Mouse (Mus musculus) embryonic facial prominence, embryonic 11.5 days (tissue): ENCODE results near the gene Mrps17. TPM values are rescaled to one million over a fixed set of nuclear protein-coding genes. Genes with fewer than 3 reads are reported as not detected.
"Not testable (repeated sequence)": the region's sequence is repeated elsewhere in the genome, so short reads cannot be mapped to it uniquely, and the experiment has no call there.

Source experiments
- ATAC-seq: fragments of 200-750 bp; cut with Nextera tagmentation; replicated peaks from 2 replicates; pipeline ENCODE4 v1.8.0; 2017; ENCODE audit warnings: low read depth; ENCODE audit not compliant: insufficient number of reproducible peaks, low FRiP score, low TSS enrichment
- DNase-seq: peaks from one replicate; pipeline ENCODE4 v3.0.0-alpha.2; 2015; ENCODE audit warnings: low spot score
- H3K27ac ChIP-seq: fragments of 300-500 bp; sonication (generic); replicated peaks from 2 replicates; pipeline ENCODE4 v1.5.1; 2014; ENCODE audit warnings: mild to moderate bottlenecking, low read depth, low read length, control low read depth
- H3K27me3 ChIP-seq: fragments of 300-500 bp; sonication (generic); 2 replicates; pipeline ENCODE4 v1.6.1; 2014; ENCODE audit warnings: mild to moderate bottlenecking, low read length, moderate library complexity, mixed read lengths; ENCODE audit not compliant: control insufficient read depth, insufficient read depth
- H3K36me3 ChIP-seq: fragments of 300-500 bp; sonication (generic); replicated peaks from 2 replicates; pipeline ENCODE4 v1.6.1; 2014; ENCODE audit warnings: low read depth, mild to moderate bottlenecking, low read length, moderate library complexity, mixed read lengths; ENCODE audit not compliant: control insufficient read depth, insufficient read depth
- H3K4me1 ChIP-seq: fragments of 300-500 bp; sonication (generic); 2 replicates; pipeline ENCODE4 v1.6.1; 2014; ENCODE audit warnings: low read length, mixed read lengths; ENCODE audit not compliant: control insufficient read depth, insufficient read depth
- H3K4me2 ChIP-seq: fragments of 300-500 bp; sonication (generic); 2 replicates; pipeline ENCODE4 v1.6.1; 2014; ENCODE audit warnings: low read depth, mild to moderate bottlenecking, control low read depth, low read length, moderate library complexity
- H3K4me3 ChIP-seq: fragments of 300-500 bp; sonication (generic); 2 replicates; pipeline ENCODE4 v1.5.1; 2014; ENCODE audit warnings: low read depth, low read length, control low read depth
- H3K9ac ChIP-seq: fragments of 300-500 bp; sonication (generic); replicated peaks from 2 replicates; pipeline ENCODE4 v1.6.1; 2014; ENCODE audit warnings: mild to moderate bottlenecking, control low read depth, low read length
- H3K9me3 ChIP-seq: fragments of 300-500 bp; sonication (generic); replicated peaks from 2 replicates; pipeline ENCODE4 v1.6.1; 2016; ENCODE audit warnings: mild to moderate bottlenecking, low read length, inconsistent platforms, mixed read lengths; ENCODE audit not compliant: control insufficient read depth
- WGBS: fragments of 180-500 bp; shearing (Covaris S2); extraction: QIAGEN DNeasy Blood & Tissue Kit; methylation state at CpG from one replicate; pipeline ENCODE4 v1.1.7; 2014; 5-methylcytosine and 5-hydroxymethylcytosine counted together
- polyA plus RNA-seq: library from polyadenylated mRNA; unstranded; fragments of >200 nt; fragmentation: Nextera tagmentation; extraction: Ambion mirVana; gene quantifications from 2 replicates; pipeline ENCODE4 v1.2.1, GENCODE M21; 2014

Mrps17 gene
- 204 and 216 TPM in 2 replicates for polyA plus RNA-seq

DNA sequence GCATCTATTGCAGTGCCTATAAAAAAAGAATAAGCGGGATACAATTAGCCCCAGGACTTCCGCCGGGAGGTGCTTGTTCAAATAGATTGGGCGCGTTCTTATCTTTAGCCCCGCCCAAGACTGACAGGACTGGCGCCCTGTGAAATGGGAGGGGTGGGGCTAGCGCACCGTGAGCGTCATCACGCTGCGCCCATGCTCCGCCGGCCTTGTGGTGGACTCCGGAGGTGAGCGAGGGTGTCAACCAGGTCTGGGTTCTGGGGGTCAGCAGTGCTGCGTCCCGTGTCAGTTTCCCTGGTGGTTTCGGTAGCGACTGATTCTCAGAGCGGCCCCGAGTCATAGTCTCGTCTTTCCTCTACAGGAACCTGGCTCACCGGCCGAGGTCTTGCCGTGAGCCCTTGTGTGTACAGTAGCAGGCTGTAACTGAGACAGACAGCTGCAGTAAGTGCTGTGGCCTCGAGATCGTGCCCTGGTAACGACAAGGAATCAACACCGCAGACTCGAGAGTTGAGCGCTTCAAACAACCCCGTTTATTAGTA lies at the start of gene Mrps17:
Gene Mrps17 (plus strand): TSS at position 172 of the 536 bp plus-strand sequence.
- Histone ChIP-seq H3K27ac (no peak within 1 kb of the TSS), H3K36me3 (peaks cover 6% of the 10 kb centered on the region; the same call in 1 of the 2 replicates), H3K9me3 (no peaks in the 10 kb centered on the region), H3K4me2 (peak within 1 kb of the TSS; percentile 71), H3K4me3 (peak within 1 kb of the TSS; percentile 70), H3K9ac (peak within 1 kb of the TSS; percentile 71), H3K27me3 (no peaks in the 10 kb centered on the region), H3K4me1 (no peaks in the 10 kb centered on the region)
- under 1% methylated on average over 33 of the region's 33 CpGs for WGBS
- ATAC-seq (peak; percentile 91), DNase-seq (peak; percentile 97)

DNA sequence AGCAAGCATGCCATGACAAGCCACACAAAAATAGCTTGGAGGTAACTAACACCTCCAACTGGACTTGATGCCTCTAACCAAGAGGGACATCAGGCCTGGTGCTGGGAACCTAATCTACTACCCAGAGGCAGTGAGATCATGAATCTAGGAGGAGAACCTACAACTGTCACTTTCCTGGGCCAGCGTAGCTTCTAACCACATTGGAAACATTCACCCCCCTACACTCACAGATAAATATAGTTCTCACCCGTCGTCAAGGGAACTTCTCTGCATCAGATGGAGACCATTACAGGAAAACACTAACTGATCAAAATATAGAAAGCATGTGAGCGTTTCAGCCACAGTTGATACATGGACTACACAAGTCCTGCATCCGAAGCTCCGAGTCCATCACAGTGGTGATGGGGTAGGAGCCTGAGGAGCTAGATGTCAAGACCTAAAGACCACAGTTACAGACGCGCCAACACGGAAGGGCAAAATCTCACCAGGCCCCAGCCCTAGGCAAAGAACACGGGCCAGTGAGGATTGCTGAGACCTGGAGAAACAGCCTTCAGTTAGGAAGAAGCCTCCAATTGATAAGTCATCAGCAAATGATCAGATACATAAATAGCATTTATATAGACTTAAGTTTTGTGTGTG lies 48.9 kb upstream of the Mrps17 start:
- DNase-seq: no peak
- Histone ChIP-seq H3K27ac (no peak overlapping the region), H3K4me3 (no peak overlapping the region), H3K4me2 (no peak overlapping the region), H3K9me3 (no peaks in the 10 kb centered on the region), H3K27me3 (no peaks in the 10 kb centered on the region), H3K4me1 (no peaks in the 10 kb centered on the region), H3K36me3 (no peaks in the 10 kb centered on the region), H3K9ac (no peak overlapping the region)
- WGBS: 94% methylated on average over 10 of the region's 10 CpGs
- ATAC-seq: no peak

DNA sequence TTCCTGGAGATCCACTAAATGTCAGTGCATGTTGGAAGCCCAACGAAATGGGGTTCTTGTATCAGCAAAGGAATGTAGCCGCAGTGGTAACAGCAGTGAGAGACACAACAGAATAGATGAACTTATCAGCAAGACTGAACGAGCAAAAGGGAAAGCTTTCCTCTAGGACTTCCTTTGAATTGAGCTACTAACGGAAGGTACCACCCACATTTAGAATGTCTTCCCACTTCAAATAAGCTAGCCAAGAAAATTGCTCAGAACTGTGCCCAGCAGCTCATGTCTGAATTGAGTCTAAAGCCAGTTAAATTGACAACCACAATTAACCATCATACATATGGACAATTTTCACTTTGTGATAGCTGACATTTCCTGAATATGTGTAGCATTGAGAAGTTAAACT lies 47.4 kb upstream of the Mrps17 start:
- Histone ChIP-seq H3K9ac (no peak overlapping the region), H3K4me1 (no peaks in the 10 kb centered on the region), H3K9me3 (no peaks in the 10 kb centered on the region), H3K27ac (no peak overlapping the region), H3K36me3 (no peaks in the 10 kb centered on the region), H3K4me3 (no peak overlapping the region), H3K4me2 (no peak overlapping the region), H3K27me3 (no peaks in the 10 kb centered on the region)
- ATAC-seq (no peak), DNase-seq (no peak)
- 93% methylated on average over 4 of the region's 4 CpGs for WGBS

DNA sequence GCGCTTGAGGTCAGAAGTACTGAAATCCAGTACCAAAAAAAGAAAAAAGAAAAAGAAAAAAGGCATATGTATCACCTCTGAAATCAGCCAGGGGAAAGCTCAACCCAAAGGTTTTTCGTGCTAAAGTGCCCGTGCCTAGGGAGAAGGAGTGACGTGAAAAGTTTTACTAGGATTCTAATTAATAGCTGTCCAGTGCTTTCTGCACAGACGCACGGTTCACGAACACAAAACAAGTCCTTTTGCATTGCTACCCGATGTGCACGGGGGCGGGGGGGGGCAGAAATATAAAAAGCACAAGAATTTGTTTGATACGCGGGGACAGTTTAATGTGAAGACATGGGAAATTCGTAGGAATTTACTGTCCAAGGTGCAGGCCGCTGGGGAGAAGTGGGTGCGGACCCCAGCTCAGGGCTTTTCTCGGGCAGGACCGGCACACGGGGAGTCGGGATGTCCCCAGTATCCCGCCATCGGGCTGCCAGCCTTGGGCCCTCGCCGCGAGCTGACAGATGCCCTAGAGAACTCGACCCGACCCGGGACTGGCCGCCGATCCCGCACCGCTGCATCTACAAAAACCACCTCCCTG lies 45.8 kb upstream of the Mrps17 start:
- no peaks in the 10 kb centered on the region for H3K4me1 ChIP-seq
- peak overlapping the region; percentile 92 for H3K9ac ChIP-seq
- ATAC-seq: peak; percentile 73
- no peaks in the 10 kb centered on the region for H3K27me3 ChIP-seq
- no peaks in the 10 kb centered on the region for H3K36me3 ChIP-seq
- no peak for DNase-seq
- H3K27ac ChIP-seq: no peak overlapping the region
- peak overlapping the region; percentile 83 for H3K4me3 ChIP-seq
- peak overlapping the region; percentile 44 for H3K4me2 ChIP-seq
- 2% methylated on average over 31 of the region's 31 CpGs for WGBS
- no peaks in the 10 kb centered on the region for H3K9me3 ChIP-seq

DNA sequence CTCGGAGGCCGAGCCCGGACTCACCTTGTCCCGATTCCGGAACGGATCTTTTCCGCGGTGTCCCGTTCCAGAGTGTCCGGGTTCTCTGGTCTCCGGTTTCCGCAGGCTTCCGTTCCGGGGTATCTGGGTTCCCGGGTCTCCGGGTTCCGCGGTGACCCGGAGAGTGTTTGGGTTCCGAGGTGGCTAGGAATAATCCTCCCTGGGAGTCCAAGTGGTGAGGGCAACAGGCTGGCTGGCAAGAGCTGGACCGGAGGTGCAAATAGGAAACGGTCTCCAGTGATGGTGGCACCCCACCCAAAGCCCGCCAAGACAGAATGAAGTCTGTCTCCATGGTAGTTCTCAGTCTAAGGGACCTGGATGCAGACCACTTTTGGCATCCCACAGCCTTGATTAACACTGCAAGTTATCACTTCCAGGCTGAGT lies 45.2 kb upstream of the Mrps17 start, which contains the start of gene Zfp11:
Gene Zfp11 (minus strand): TSS at position 64 of the 423 bp plus-strand sequence.
- Histone ChIP-seq H3K4me3 (peak within 1 kb of the TSS; percentile 83), H3K27me3 (no peaks in the 10 kb centered on the region), H3K9me3 (no peaks in the 10 kb centered on the region), H3K27ac (no peak within 1 kb of the TSS), H3K4me1 (no peaks in the 10 kb centered on the region), H3K36me3 (no peaks in the 10 kb centered on the region), H3K4me2 (peak within 1 kb of the TSS; percentile 44), H3K9ac (peak within 1 kb of the TSS; percentile 92)
- ATAC-seq (peak; percentile 75; the same call in 1 of the 2 replicates), DNase-seq (peak; percentile 88)
- WGBS: 1% methylated on average over 23 of the region's 23 CpGs

DNA sequence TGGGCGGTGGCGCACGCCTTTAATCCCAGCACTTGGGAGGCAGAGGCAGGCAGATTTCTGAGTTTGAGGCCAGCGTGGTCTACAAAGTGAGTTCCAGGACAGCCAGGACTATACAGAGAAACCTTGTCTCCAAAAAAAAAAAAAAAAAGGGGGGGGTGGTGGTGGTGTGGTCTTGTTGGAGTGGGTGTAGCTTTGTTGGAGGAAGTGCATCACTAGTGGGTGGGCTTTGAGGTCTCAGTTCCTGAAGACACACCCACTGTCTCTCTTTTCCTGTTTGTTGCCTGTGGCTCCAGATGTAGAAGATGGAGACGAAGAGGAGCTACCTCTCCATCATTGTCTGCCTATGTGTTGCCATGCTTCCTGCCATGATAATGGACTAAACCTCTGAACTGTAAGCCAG lies 30.2 kb upstream of the Mrps17 start:
- not testable (repeated sequence) for ATAC-seq, DNase-seq, H3K27me3 ChIP-seq, H3K27ac ChIP-seq, H3K4me3 ChIP-seq, H3K4me1 ChIP-seq, H3K36me3 ChIP-seq, H3K4me2 ChIP-seq, H3K9me3 ChIP-seq, H3K9ac ChIP-seq
- 88% methylated on average over 5 of the region's 5 CpGs for WGBS

DNA sequence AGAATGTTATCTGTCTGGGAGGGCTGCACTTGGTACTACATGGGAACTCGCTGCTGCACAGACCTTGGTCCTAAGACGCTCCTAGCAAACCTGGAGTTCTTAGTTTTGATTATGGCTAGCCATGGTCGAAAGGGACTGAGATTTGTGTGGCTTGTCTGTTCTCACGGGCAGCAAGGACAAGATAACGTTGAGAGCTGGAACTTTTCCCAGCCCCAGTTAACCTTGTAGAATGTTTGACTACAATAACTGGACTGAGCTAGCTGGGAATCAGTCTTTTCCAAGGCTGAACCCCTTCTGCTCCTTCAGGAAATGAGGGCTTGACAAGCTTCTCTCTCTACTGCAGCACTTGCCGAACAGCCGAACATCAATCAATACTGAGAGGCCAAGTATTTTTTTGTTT lies 27.7 kb upstream of the Mrps17 start:
- H3K9me3 ChIP-seq: no peaks in the 10 kb centered on the region
- H3K9ac ChIP-seq: no peak overlapping the region
- H3K27me3 ChIP-seq: no peaks in the 10 kb centered on the region
- no peaks in the 10 kb centered on the region for H3K36me3 ChIP-seq
- H3K4me1 ChIP-seq: no peaks in the 10 kb centered on the region
- 86% methylated on average over 7 of the region's 7 CpGs for WGBS
- no peak overlapping the region for H3K4me2 ChIP-seq
- DNase-seq (no peak), ATAC-seq (no peak)
- H3K27ac ChIP-seq: no peak overlapping the region
- H3K4me3 ChIP-seq: no peak overlapping the region

DNA sequence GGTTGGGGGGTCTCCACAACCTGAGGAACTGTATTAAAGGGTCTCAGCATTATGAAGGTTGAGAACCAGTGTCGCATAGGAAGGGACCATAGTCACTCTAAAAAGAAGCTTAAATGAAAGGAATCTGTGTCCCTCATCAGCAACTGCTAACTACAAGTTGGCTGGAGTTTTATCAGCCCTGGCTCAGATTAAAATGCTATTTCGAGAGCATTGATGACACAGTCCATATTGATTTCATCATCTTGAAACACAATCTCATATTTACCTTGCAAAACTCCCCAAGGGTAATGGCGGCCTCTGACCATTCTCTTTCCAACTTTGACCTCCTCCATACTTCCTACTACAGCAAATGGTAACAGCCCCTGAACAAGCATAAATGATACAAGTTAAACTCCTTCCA lies 24.8 kb upstream of the Mrps17 start:
- no peaks in the 10 kb centered on the region for H3K4me1 ChIP-seq
- no peak overlapping the region for H3K4me3 ChIP-seq
- no peaks in the 10 kb centered on the region for H3K27me3 ChIP-seq
- no peak for DNase-seq
- H3K27ac ChIP-seq: no peak overlapping the region
- ATAC-seq: no peak
- no peak overlapping the region for H3K9ac ChIP-seq
- no peaks in the 10 kb centered on the region for H3K9me3 ChIP-seq
- WGBS: 63% methylated on average over 3 of the region's 3 CpGs
- H3K4me2 ChIP-seq: no peak overlapping the region
- H3K36me3 ChIP-seq: no peaks in the 10 kb centered on the region
